Mouse (Mus musculus): Measurements from ENCODE around the gene Sec22b.

Sec22b gene

DNA sequence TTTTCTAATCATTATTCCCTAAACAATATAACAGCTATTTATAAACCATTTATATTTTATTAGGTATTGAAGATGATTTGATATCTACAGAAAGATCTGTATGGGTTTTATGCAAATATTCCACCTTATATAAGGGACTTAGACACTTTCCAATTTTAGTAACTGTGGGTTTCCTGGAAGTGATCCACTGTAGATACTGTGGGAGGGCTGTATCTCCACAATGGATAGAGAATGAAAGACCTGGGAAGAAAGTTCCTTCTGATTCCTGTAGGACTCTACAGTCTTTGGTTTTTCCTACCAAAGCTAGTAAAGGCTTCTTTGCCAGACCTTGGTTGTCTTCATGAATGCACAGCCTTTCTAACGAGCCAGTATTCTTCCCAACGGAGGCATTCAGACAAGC, 8.7 kb downstream of the Sec22b start:
- no peak for DNase-seq (ENCODE audit: low read depth, low spot score)

DNA sequence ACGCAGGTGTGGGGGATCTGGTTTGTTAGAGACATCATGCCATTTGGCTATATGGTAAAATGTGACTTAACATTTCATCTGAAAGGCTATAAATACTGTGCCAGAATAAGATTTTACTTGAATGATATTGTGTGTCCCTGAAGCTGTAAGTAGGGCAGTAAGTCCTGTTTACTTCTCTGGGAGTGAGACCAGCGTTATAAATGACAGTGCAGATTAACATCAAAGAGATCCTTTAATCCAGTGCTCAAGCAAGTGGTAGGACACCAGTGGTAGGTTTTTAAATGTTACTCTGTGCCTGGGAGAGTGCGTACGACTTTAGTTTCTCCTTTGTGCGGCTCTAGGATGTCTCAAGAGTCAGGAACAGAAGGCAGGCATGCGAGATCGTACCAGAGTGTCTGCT, 10.1 kb downstream of the Sec22b start:
- DNase-seq (ENCODE audit: low read depth, low spot score) = peak; percentile 81

DNA sequence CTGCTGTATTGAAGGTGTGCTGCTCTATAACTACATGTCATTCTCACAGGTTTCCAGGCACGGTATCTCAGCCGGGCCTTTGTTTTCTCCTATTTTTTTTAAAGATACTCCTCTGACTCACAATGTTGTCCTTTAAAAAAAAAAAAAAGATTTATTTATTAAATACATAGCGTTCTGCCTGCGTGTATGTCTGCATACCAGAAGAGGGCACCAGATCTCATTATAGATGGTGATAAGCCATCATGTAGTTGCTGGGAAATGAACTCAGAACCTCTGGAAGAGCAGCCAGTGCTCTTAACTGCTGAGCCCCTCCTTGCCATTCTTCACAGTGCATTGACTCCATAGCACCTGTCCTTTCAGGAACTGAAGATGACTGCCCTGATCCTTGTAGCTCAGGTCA, 14.1 kb downstream of the Sec22b start:
- no peak for DNase-seq (ENCODE audit: low read depth, low spot score)

DNA sequence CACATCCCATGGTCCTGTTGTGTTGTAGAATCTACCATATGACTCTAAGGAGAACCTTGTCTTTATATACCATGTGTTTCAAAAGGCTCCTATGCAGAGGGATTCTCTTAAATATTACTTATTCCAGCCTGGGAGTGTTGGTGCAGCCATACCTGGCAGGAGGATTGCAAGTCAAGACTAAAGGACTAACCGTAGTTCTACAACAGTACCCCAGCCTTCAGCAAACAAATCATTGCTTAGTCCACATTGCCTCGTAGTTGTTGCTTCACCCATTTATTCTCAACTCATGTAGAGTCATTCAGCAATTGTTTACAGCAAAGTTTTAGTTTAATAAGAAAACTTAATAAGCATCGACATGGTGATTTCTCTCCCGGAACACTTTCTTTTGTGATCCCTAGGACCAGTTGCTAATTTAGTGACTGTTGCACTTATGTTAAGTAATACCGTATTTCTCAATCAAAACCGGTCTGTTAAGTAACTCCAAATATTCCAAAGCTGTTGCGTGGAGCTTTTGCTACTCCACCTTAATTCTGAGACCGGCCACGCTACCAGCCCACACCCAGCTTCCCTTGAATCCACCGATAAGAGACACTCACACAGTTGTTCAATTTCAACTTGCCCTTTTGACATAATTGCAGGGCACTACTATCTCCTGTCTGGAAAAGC, 18.0 kb downstream of the Sec22b start:
- DNase-seq (ENCODE audit: low read depth, low spot score) = no peak

DNA sequence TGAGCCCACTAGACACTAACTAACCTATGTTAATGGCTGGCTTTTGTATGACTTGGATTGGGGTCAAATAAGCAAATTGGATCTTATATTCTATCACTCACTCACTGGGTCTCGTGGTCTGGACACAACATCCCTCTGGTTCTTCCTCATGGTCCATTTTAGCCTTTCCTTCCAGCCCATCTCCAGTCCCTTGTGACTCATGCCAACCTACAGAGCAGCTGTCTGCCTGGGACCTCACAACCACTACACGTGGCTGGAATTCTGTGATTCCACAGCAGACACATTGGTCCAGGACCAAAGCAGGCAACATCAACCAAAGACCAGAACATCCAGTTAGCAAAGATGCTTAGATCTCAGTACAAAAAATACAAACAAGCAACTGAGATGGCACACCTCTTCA, 24.3 kb downstream of the Sec22b start:
- no peak for DNase-seq (ENCODE audit: low read depth, low spot score)

DNA sequence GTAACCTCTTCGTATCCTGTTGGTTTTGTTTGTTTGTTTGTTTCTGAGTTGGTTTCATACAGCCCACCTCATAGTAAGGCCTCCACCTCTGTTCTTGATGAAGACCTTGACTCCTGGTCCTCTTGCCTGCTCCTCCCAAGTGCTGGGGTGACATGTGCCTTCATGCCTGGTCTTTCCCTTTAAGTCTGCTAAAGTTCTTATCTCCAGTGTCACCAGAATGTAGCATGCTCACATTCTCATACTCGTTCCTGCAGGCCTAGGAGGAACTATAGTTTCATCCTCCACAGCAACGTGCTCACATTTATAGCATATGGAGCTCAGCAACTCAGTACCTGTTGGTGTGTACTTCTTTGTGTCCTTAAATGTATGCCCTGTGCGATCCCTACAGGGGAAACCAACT, 26.3 kb downstream of the Sec22b start:
- no peak for DNase-seq (ENCODE audit: low read depth, low spot score)

DNA sequence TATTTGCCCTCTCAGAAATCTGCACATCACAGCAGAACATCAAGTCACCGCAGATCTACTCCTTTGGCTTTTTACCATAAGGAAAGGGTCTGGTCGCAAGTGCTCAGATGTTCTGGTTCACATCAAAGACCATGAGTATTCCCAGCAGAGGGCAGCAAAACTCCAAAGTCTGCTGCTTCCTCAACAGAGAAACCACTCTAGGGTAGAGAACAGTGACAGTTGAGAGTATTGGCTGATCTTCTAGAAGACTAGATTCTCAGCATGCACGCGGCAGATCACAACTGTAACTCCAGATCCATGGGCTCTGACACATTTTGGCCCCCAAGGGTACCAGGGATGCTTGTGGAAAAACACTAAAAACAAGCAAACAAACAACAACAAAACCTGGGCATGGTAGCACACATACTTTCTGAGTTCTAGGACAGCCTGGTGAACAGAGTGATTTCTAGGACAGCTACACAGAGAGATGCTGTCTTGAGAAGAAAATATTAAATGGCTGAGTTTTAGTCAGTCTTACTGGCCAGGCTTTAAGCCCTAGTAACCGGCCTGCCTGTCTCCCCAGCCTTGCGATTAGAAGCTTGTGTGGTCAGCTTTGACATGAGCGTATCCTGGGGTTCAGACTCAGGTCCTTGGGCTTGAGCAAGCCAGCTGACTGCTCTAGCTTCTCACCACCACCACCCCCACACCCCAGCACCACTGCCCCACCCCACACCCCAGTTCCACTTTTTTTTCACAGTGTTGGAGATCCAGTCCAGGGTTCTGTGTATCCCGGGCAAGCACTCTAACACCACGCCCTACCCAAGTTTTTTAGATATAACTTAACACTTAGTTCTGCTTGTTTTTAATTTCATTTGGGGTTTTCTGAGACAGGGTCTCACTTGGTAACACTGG, 28.2 kb downstream of the Sec22b start:
- peak; percentile 57 for DNase-seq (ENCODE audit: low read depth, low spot score)

DNA sequence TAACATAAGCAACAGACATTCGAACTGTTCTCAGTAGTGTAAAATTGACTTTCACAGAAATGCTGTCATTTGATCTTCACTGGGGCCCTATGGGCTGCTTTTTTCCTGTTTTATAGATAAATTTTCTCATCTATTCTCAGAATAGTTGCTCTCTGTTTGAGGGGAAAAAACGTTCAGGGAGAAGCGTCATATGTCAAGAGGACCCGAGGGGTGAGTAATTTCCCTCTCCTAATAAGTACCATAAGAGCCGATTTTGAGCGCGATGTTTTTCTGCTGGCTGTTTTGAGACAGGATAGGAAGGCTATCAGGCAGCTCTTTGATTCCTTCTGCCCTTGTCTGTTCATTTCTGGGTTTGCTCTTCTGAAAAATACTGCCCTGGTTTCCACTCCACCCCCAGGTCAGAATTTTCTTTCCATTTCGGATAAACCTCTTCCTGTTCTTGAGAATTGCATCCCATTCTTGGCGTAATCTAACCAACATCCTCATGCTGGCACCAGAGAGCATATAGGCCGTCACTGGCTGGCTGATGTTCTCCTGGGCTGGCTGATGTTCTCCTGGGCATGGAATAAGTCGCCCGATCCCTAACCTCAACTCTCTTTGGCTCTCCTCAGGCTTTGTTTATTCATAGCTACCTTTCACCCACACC, 29.3 kb downstream of the Sec22b start:
- DNase-seq (ENCODE audit: low read depth, low spot score) = no peak

DNA sequence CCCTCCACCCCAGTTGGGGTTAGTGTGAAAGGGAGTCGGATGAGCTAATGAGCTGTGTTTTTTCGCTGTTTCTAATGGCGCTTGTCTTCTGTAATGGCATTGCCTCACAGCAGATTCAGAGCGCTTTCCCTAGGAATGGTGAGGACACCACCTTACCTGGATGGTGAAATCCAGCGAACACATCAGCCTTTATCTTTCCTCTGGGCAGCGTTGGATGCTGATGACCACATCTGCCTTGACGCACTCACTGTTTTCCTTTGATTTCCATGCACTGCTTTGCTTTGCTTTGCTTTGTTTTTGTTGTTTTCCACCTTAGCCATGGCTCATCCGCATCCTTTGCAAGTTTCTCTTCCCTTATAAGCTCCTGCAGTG, 29.8 kb downstream of the Sec22b start:
- no peak for DNase-seq (ENCODE audit: low read depth, low spot score)

DNA sequence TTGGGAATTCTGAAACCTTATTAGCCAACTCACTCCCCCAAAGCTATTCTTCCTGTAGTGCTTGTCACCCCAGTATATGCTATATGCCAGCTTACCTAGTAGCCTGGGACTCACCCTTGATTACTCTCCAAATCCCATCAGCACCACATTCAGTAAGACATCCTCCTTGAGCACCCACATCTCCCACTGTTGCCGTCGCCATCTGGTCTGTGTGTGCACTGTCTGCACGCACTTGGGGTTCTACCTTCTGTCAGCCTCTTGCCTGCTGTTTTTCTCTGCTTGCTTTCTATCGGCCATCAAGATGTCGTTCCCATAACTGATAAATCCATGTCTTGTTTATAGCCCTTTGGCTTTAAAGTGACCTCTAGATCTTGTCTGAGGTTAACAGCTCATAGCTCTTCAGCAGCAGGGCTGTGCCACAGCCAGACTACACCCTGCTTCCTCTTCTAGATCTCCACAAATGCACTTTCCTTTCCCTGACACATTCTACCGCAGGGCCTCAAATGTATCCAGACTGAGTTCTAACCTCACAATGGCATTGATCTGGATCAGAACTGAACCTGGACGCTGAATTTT, 30.4 kb downstream of the Sec22b start:
- DNase-seq (ENCODE audit: low read depth, low spot score) = no peak

DNA sequence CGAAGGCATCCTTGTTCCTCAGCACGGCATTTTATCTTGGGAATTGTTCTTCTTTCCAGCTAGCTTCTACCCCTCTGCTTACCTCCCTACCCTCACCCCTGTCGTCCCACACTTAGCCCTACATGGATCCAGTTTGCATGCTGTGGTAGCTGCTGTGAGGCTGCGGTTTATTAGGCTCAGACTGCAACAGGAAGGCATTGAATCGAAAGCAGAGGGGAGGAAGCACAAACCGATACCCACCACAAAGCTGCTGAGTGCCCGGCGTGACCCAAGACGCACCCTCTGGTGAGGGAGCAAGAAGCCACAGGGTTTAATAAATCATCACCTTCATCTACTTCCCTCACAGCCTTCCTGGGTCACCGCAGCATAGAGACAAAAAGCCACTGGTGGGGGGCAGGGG, 31.1 kb downstream of the Sec22b start:
- no peak for DNase-seq (ENCODE audit: low read depth, low spot score)

DNA sequence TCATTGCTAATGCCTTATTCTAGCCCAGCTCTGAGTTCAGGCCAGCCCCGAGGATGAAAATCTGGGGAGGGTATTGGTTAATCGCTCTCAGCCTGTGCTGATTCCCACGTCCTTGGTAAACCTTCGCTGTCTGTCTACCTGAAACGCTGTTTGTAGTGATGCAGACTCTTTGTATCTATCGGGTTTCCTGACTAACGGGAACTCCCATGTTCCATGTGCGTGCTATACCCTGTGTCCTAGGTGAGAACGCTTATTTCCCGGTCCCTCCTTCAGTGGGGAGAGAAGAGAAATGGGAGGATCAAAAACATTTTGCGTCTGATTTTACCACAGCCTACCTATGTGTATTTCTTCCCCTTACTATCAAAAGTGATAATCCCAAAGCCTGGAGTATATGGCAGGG, 31.8 kb downstream of the Sec22b start:
- no peak for DNase-seq (ENCODE audit: low read depth, low spot score)

DNA sequence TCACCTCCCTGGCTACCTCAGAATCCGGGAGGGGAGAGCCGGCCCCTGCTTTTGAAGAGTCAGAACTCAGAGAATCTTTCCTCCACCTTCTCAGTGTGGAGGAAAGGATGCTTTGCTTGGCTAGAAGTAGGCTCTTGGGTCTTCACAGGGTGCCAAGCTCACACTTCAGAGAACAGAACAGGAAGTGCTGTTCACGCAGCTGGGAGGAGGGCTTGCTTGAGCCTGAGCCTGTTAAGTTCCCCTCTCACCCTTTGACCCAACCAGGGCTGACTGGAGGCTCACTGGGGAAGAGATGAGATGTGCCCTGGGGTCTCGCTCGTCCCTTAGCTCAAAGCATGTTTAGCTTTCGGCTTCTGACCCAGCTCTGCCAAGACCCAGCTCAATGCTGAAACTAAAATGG, 32.3 kb downstream of the Sec22b start:
- DNase-seq (ENCODE audit: low read depth, low spot score) = no peak

DNA sequence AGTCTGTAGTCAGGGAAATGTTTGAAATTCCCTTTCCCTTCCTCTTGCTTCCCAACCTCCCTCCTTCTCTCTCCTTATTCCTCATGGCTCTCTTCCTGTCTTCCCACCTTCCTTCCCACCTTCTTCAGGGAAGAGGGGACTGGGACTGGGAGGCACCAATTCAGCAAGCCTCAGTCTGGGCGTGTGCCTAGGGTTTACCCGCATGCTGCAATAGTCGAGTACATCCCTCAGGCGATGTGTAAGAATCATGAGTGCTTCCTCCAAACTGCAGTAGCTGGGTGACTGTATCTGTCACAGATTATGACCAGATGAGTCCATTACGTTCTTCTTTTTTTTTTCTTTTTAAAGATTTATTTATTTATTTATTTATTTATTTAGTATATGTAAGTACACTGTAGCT, 32.8 kb downstream of the Sec22b start:
- no peak for DNase-seq (ENCODE audit: low read depth, low spot score)

DNA sequence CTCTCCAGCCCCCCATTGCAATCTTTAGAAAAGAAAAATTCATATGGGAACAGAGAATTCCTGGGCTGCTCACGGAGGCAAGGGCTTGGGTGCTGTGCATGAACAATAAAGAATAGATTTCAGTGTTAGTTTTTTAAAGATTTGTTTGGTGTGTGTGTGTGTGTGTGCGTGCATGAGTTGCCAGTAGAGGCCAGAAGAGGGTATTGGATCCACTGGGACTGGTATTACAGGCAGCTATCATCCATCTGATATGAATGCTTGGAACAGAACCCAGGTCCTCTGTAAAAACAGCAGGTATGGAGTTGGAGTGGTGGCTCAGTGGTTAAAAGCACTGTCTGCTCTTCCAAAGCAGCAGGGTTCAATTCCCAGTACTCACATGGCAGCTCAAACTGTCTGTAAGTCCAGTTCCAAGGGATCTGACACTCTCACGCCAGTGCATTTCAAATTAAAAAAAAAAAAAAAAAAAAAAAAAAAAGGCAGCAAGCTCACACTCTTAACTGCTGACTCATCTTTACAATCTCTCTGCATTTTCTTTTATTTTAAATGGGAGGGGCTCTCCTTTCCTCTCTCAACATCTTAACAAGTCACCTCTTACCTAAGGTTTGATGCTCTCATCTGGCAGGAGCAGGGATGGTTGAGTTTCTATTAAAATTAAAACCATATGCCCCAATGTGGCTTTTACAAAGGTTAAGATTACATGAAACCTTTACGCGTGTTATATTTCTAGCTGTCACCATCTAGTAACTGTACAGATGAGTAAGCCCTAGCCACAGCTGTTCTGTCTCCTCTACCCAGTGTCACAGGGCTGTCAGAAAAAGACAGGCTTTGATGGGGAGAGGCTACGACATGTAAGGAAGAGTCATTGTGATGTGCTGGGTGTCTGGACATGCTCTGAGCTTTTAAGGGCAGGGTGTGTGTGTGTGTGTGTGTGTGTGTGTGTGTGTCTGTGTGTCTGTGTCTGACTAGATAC, 33.6 kb downstream of the Sec22b start:
- no peak for DNase-seq (ENCODE audit: low read depth, low spot score)

DNA sequence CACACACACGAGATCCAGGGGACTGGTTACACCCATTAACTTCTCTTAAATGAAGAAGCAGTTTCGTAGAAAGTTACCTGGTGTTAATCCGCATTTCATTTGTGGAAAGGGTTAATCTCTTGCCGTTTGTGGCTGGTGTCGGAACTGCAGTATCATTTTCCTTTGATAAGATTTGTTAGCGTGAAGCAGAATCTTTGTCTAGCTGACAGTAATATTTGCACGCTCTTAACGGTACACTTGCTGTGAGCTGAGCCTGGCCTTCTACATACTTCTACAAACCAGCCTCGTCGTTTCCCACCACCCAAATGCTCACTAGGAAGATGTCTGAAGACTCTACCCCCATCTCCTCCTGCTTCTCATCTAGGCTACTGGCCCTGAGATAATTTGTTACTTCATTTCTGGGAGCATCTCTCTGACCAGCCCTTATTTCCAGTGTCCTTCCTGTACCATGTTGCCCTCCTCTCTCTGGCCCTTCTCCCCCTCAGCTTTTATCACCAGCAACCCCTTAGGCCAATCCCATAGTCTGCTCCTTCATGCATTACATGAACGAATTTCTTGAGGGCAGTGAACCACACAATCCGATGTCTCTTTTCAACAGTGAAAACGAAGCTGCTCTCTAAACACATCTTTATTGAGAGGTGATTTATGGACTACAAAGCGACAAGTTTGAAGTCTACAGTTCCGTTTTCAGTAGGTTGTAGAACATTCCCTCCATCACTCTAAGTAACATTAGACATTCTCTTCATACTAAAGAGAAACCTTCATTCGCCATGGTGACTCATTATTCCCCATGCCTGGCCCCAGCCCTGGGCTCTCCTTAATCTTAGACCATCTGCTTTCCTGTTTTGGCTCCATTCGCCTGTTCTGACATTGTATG, 36.3 kb downstream of the Sec22b start:
- DNase-seq (ENCODE audit: low read depth, low spot score) = no peak

DNA sequence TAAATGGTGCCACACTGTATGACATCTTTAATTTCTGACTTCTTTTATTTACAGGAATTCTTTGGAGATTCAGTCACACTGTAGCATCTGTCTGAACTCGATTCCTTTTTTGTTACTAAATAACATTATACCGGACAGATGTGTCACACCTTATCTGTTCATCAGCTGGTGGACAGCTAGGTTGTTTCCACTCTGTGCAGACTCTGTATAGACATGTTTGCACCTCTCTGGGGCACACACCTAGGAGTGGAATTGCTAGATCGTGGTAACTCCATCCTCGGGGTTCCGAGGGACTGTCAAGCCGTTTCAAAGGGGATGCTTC, 36.9 kb downstream of the Sec22b start:
- no peak for DNase-seq (ENCODE audit: low read depth, low spot score)

DNA sequence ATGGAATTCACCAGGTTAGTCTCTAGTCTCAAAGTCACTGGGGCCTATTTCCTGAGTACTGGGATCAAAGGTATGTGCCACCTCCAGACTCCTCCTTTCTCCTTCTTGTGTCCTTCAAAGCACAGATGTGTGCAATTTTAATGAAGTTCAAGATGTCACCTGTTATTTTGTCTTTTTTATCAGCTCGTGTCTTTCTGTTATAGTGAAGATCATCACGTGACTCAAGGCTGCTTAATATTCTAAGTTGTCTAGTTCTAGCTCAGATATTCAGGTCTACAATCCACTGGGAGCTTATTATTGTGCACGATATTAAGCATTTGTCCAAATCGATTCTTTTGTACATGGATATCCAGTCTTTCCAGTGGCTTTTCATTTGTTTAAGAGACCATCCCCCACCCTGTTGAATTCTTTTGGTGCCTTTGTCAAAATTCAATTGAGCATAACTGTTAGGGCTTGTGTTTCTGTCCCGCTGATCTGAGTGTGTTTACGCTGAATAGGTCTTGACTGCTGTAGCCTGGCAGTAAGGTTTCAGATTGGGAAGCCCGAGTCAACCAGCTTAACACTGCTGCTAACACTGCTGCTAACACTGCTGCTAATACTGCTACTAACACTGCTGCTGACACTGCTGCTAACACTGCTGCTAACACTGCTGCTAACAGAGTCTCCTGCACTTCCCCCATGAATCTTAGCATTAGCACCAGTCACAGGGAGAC, 38.0 kb downstream of the Sec22b start:
- no peak for DNase-seq (ENCODE audit: low read depth, low spot score)

DNA sequence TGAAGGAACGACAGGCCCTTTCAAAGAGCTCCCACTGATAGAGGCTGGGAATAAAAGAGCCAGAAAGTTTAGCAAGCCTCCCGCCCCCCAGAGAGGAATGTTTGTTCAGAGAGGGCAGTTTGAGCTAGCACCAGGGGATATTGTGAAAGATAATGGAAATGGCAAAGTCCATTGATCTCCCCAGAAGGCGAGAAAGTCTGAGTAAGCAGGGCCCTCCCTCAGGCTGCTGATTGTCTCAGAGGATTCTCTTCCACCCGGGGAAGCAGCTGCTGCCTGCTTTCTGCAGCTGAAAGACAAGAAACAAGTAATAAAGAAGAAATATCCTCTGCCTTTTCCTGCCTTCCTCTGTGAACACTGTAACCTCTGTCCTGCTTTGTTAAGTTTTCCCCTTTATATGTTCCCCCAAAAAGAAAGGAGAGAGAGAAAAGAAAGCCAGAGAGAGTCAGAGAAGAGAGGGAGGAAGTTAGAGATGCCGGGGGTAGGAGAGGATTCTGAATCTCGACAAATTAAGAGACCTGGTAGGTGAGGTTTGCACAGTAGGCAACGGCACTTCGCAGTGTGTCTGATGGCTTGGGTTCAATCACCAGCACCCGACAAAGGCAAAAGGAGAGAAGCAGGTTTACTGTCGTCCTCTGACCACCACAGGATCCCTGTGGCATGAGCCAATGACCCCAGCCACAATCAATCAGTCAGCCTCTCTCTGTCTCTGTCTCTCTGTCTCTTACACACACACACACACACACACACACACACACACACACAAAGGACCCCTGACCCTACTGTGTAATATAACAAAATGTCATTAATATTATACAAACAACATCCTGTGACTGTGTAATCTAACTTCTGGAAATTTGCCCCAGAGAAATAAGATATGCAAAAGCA, 38.9 kb downstream of the Sec22b start:
- no peak for DNase-seq (ENCODE audit: low read depth, low spot score)
